Mouse (Mus musculus): Measurements from ENCODE around the gene Rnf181.
A peak's percentile ranks its signal among the peaks of the same experiment; 100 is the strongest.

The Rnf181 gene

GRCm38 (mm10) chr6:72359891-72360598 lies 6.7 kb downstream of the Rnf181 start:
- DNase-seq (ENCODE audit: low spot score): no peak

- DNase-seq (ENCODE audit: low spot score): no peak
Measured at GRCm38 (mm10) chr6:72359343-72359742, 7.4 kb downstream of the Rnf181 start.

GRCm38 (mm10) chr6:72358086-72358764 lies 8.5 kb downstream of the Rnf181 start:
- DNase-seq (ENCODE audit: low spot score): no peak

- DNase-seq (ENCODE audit: low spot score): peak; percentile 74
Measured at GRCm38 (mm10) chr6:72357164-72358079, 9.3 kb downstream of the Rnf181 start.

GRCm38 (mm10) chr6:72356001-72356532 lies 10.7 kb downstream of the Rnf181 start:
- no peak for DNase-seq (ENCODE audit: low spot score)

- no peak for DNase-seq (ENCODE audit: low spot score)
Measured at GRCm38 (mm10) chr6:72355066-72355911, 11.5 kb downstream of the Rnf181 start, which contains the start of gene Tmem150a. Gene Tmem150a (plus strand): TSS chr6:72355447.

- DNase-seq (ENCODE audit: low spot score): no peak
Measured at GRCm38 (mm10) chr6:72354025-72354424, 12.7 kb downstream of the Rnf181 start.

- no peak for DNase-seq (ENCODE audit: low spot score)
Measured at GRCm38 (mm10) chr6:72352636-72353405, 13.9 kb downstream of the Rnf181 start.

GRCm38 (mm10) chr6:72350214-72350613 lies 16.5 kb downstream of the Rnf181 start:
- DNase-seq (ENCODE audit: low spot score): no peak

GRCm38 (mm10) chr6:72348411-72348810 lies 18.3 kb downstream of the Rnf181 start:
- no peak for DNase-seq (ENCODE audit: low spot score)

GRCm38 (mm10) chr6:72347166-72347941 lies 19.4 kb downstream of the Rnf181 start, which contains the start of gene 0610030E20Rik:
Gene 0610030E20Rik (plus strand): TSS chr6:72347317.
- peak; percentile 65 for DNase-seq (ENCODE audit: low spot score)

- DNase-seq (ENCODE audit: low spot score): no peak
Measured at GRCm38 (mm10) chr6:72346261-72346660, 20.5 kb downstream of the Rnf181 start.

GRCm38 (mm10) chr6:72345633-72346032 lies 21.1 kb downstream of the Rnf181 start:
- peak; percentile 47 for DNase-seq (ENCODE audit: low spot score)

GRCm38 (mm10) chr6:72345074-72345567 lies 21.6 kb downstream of the Rnf181 start, which contains the start of gene Usp39:
Gene Usp39 (minus strand): TSS chr6:72345184.
- DNase-seq (ENCODE audit: low spot score): peak; percentile 96

- DNase-seq (ENCODE audit: low spot score): no peak
Measured at GRCm38 (mm10) chr6:72344396-72345073, 22.2 kb downstream of the Rnf181 start.

- no peak for DNase-seq (ENCODE audit: low spot score)
Measured at GRCm38 (mm10) chr6:72340481-72340880, 26.3 kb downstream of the Rnf181 start.

GRCm38 (mm10) chr6:72333111-72333510 lies 33.6 kb downstream of the Rnf181 start:
- no peak for DNase-seq (ENCODE audit: low spot score)

- DNase-seq (ENCODE audit: low spot score): no peak
Measured at GRCm38 (mm10) chr6:72330133-72330532, 36.6 kb downstream of the Rnf181 start.

GRCm38 (mm10) chr6:72329019-72329418 lies 37.7 kb downstream of the Rnf181 start:
- no peak for DNase-seq (ENCODE audit: low spot score)

All from c-Kit-positive CD71-positive TER-119-positive erythroid progenitor cells, embryonic 14.5 days (primary cell).